Mouse (Mus musculus): ENCODE data around the gene Traf5.

Traf5 gene

DNA sequence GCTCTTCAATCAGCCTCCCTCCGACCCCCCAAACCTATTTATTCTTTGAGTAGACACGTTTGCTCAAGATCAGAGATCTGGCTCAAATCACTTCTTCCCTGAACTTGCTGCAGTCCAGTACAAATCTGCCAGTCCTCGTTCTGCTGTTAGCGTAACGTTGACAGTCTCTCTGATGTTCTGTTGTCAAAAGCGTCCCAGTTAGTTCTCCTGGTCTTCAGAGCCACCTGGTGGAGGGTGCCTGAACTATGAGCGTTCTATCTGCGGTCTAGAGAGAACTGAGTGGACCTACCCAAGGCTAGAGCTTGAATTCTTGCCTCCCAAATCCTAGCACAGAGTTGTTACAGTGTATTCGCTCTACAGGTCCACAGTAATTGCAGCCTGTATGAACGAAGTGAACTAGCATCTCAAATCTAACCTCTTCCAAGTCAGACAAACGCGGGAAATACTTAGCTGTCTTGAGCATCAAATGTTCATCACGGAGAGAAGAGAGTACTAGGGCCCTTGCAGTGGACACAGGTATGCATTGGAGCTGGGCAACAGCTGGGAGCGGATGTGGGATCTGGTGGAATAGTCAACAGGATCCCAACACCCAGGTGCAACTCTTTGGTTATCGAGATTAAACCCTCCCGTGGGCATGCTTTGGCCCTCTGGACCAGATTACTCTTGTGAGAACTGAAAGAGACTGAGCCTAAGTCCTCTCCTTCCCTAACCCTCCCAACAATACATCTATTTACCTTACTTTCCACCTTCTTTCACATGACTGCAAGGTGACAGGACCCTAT, 711 bp upstream of the Traf5 start:
- peak; percentile 75 for DNase-seq (ENCODE audit: low spot score)

DNA sequence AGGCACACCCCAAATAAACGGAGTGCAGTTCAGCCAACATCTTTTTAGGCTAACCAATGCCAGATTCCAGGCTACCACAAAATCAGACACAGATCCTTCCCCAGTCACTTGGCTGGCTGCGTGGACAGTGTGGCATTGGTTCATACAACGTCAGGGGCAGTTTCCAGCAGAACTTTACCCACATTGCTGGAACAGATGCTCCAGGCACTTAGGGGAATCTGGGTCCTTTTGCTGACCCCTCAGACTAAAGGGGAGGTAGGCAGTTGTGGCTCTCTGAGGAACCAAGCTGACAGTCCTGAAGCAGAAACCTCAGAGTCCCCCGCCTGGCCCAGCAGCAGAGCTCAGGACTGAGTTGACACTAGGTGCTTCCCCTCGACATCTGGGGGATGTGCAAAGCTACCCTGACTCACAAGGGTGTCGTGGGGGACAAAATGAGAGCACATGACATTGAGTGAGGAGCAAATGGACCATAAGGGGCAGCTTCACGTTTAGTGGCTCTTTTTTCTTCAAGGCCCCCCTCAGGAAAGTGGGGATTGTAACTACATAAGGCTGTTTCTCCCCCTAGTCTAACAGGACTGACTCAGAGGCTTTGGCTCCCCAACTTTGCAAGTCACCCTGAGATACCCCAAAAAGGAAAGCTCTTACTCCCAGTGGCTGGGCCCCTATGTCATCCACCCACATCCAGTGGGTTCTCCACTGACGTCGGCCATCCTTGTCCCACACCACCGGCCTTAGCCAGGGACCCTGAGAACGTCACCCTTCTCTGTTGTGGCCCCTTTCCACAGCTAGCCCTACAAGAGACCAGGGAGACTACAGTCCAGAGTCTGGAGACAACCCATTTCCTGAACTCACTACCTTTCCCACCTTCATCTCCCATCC, 1.4 kb downstream of the Traf5 start:
- DNase-seq (ENCODE audit: low spot score) = no peak

DNA sequence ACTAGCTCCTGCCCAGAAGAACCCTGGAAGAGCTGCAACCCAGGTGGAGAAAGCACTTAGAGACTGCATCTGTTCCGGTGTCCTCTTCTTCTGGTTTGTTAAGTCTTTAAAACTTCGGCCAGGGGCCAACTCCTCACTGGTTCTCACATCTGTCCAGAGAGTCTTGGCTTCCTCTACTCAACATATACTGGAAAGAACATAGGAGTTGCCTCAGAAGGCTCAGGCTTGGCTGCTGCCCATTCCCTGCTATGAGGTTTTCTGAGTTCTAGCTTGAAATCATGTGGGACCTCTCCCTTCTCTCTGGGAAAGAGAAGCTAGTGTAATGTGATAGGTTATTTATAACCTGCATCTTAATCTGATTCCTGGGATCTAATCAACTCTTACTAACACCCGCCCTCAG, 2.1 kb downstream of the Traf5 start:
- no peak for DNase-seq (ENCODE audit: low spot score)

GRCm38 (mm10) chr1:192089208-192090166, 2.9 kb downstream of the Traf5 start:
- DNase-seq (ENCODE audit: low spot score) = no peak

GRCm38 (mm10) chr1:192088011-192088410, 4.3 kb downstream of the Traf5 start:
- no peak for DNase-seq (ENCODE audit: low spot score)

- DNase-seq (ENCODE audit: low spot score) = no peak
Measured at GRCm38 (mm10) chr1:192087098-192087497, 5.3 kb downstream of the Traf5 start.

DNA sequence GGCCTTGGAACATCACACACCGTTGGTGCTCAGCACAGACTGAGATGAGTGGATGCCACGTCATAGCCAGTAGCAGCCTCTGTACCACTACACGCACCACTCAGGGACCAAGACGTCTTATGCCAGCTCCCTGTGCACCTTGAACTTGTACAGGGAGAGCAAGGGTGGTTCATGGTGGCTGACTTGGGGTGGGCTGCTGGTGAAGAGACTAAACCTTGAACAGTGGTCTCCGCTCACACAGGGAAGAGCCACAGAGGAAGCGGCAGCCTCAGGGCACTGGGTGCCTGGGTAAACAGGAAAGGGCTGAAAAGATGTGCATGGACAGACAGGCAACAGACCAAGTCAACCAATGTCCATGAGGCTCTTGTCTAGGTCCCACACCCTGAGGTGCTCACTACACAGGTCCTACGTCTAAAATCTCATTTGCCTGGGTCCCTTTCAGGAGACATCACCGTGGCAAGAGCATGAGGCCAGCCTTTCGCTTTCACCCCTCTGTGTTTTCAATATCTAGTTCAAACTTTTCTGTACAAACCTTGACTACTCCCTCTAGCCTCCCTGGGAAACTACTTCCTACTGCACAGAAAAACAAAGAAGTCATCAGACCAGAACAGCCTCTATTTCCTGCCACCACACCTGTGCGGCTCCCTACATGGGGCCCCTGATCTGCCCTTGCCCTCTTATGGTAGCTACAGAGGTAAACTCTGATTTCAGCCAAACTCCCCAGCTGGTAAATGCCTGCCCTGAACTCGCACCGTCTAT, 5.9 kb downstream of the Traf5 start:
- DNase-seq (ENCODE audit: low spot score) = no peak

- no peak for DNase-seq (ENCODE audit: low spot score)
Measured at GRCm38 (mm10) chr1:192085218-192085617, 7.1 kb downstream of the Traf5 start.

DNA sequence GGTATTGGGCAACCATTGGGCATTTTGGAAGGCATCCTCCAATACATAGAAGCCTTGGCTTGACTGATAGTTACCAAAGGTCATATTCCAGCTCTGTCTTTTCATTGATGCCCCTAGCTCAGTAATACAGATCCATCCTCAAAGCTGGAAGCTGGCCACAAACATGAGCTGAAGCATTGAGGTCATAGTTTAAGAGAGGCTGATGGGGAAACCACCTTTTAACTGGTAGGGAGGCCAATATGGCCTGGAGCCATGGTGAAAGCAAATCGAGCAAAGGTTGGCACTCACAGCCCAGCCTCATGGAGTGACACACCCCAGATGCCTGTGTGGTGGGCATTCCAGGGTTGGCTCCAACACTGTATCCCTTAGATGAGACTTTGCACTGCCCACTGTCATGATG, 9.7 kb downstream of the Traf5 start:
- no peak for DNase-seq (ENCODE audit: low spot score)

GRCm38 (mm10) chr1:192081129-192081528, 11.2 kb downstream of the Traf5 start:
- no peak for DNase-seq (ENCODE audit: low spot score)

- no peak for DNase-seq (ENCODE audit: low spot score)
Measured at GRCm38 (mm10) chr1:192079121-192079520, 13.2 kb downstream of the Traf5 start.

GRCm38 (mm10) chr1:192078406-192078805, 14.0 kb downstream of the Traf5 start:
- DNase-seq (ENCODE audit: low spot score) = no peak

DNA sequence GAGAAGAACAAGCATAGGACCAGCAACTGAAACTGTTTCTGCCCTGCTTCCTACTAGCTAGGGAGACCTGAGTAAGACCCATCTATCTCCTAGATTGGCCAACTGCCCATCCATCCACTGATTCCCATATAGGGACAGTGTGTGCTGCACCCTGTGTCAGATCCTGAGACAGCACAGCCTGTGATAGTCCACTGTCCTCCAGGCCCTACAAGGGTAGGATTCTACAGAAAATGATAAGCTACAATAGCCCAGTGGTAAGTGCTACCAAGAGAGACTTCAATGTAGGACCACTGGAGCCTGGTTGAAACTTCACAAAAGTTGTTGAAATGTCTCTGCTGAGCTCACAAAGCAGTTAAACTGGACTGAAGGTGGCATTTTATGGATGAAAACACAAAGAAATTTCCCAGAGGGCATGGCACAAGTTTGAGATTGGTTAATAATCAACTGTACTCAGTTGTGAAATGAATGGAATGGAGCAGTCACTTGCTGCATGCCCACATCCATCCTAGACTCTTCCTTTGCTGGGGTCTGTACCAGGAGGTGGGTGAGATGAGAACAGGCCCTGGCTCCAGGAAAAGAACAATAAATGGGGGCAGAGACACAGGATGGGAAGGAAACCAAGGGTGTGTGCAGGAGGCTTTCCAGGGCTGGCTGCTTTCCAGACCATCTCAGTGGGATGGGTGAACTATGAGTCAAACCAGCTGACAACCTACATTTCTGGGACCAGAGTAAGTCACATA, 15.4 kb downstream of the Traf5 start:
- no peak for DNase-seq (ENCODE audit: low spot score)

GRCm38 (mm10) chr1:192076101-192076500, 16.3 kb downstream of the Traf5 start:
- no peak for DNase-seq (ENCODE audit: low spot score)

- DNase-seq (ENCODE audit: low spot score) = no peak
Measured at GRCm38 (mm10) chr1:192074824-192075223, 17.5 kb downstream of the Traf5 start.

DNA sequence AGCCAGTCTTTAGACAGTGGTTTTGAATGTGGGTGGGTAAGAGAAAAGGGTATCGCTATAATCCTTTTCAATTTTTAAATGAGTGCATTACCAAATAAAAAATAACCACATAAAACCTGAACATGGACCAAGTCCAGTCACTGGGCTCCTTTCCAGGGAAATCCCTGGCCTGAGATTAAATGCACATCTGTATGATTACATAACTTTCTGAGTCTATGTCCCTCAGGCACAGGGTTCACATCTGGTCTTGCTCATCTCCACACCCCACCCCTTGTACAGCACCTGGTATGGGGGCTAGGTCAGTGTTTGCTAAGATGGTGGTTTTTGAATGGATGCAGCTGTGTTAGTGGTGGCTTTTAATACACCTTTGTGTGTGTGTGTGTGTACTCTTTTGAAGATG, 19.9 kb downstream of the Traf5 start:
- DNase-seq (ENCODE audit: low spot score) = no peak

GRCm38 (mm10) chr1:192070618-192071051, 21.7 kb downstream of the Traf5 start:
- DNase-seq (ENCODE audit: low spot score) = no peak

GRCm38 (mm10) chr1:192069971-192070591, 22.3 kb downstream of the Traf5 start:
- DNase-seq (ENCODE audit: low spot score) = no peak

GRCm38 (mm10) chr1:192068188-192068587, 24.2 kb downstream of the Traf5 start:
- peak; percentile 29 for DNase-seq (ENCODE audit: low spot score)

- DNase-seq (ENCODE audit: low spot score) = no peak
Measured at GRCm38 (mm10) chr1:192066956-192067355, 25.4 kb downstream of the Traf5 start.

Measured in c-Kit-positive CD71-positive TER-119-positive erythroid progenitor cells, embryonic 14.5 days (primary cell).